Mouse (Mus musculus): ENCODE results near the gene Six2.
"Not testable (repeated sequence)": the region's sequence is repeated elsewhere in the genome, so short reads cannot be mapped to it uniquely, and the experiment has no call there.

Gene Six2

DNA sequence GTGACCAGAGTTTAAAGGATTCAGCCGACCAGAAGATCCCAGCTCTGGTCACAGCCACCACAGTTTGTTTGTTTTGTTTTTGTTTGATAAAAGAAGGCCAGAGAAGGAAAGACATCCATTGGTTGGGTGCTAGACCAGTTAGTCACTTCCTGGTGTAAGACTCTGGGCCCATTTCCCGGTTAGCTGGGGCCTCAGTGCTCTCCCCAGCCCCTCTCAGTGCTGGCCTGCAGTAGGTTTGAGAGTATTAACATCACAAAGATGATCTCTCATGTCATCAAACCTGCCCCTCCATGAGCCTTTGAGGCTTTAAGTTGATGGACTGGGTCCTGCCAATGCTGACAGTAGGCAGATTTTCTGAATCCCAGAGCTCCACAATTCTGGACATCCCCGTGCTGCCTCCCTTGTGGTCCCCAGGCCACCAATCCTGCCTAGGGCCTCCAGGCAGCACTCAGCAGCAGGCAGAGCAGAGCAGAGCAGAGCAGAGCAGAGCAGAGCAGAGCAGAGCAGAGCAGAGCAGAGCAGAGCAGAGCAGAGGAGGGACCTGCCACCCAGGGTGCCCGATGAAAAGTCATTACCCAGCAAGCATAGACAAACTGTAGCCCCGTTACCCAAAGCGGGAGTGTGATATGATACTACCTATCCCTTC, 2.4 kb upstream of the Six2 start:
- DNase-seq (ENCODE audit: low spot score in 2 of 2) = no peak

GRCm38 (mm10) chr17:85689807-85690319, 1.8 kb upstream of the Six2 start:
- no peak for DNase-seq (ENCODE audit: low spot score in 2 of 2)

GRCm38 (mm10) chr17:85688911-85689806, 1.1 kb upstream of the Six2 start:
- DNase-seq (ENCODE audit: low spot score in 2 of 2) = no peak

DNA sequence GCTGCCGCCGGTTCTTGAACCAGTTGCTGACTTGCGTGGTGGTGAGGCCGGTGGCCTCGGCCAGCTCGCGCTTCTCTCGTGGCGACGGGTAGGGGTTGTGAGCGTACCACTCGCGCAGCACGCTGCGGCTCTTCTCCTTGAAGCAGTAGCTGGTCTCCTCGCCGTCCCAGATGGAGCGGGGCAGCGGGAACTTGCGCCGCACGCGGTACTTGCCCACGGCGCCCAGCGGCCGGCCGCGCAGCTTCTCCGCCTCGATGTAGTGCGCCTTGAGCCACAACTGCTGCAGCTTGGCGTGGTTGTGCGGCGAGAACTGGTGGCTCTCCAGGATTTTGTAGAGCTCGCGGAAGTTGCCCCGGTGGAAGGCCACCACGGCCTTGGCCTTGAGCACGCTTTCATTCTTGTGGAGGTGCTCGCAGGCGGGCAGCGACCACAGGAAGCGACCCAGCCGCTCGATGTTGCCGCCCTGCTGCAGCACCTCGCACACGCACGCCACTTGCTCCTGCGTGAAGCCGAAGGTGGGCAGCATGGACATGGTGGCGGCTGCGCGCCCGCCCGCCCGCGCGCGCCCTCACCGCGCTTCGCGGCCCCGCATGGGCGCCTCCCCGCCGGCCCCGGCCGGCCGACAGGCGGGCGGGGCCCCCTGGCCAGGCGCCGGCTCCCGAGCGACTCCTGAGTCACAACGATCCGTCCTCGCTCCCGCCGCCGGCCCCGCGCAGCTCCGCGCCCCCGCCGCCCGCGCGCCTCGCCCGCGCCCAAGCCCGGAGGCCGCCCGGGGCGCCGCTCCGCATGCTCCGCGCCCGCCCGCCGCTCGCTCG, 446 bp downstream of the Six2 start:
- DNase-seq (ENCODE audit: low spot score in 2 of 2) = no peak

- no peak for DNase-seq (ENCODE audit: low spot score in 2 of 2)
Observed at GRCm38 (mm10) chr17:85686476-85687420, 1.3 kb downstream of the Six2 start.

- no peak for DNase-seq (ENCODE audit: low spot score in 2 of 2)
Observed at GRCm38 (mm10) chr17:85685689-85686281, 2.3 kb downstream of the Six2 start.

- no peak for DNase-seq (ENCODE audit: low spot score in 2 of 2)
Observed at GRCm38 (mm10) chr17:85684841-85685688, 3.0 kb downstream of the Six2 start.

DNA sequence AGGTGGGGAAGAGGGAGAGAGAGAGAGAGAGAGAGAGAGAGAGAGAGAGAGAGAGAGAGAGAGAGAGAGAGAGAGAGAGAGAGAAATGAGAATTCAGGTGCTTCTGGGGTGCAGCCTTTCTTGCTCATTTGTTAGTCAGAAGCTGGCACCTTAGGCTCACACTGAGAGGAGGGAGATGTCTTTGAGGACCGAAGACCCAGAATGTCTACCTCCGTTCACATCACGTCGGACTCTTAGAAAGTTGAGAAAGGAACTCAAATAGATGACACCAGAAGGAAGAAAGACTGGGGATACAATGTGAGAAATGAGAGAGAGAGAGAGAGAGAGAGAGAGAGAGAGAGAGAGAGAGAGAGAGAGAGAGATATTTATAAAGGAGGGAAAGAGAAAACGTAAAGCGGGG, 3.6 kb downstream of the Six2 start:
- DNase-seq (ENCODE audit: low spot score in 2 of 2) = not testable (repeated sequence)

DNA sequence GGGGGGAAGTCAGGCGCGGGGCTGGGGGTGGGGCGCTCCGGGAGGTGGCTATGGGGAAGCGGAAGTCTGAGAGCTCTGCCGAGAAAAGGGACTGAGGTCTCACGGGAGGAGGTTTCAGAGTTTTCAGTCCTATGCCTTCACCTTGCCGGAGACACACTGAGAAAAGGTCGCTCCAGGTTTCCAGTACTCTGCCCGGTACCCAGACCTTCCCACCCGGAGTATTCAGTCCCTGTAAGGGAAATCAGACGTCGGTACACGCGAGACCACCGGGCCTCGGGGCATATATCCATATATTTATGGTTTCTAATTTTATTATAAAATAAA, 4.1 kb downstream of the Six2 start:
- DNase-seq (ENCODE audit: low spot score in 2 of 2) = no peak

DNA sequence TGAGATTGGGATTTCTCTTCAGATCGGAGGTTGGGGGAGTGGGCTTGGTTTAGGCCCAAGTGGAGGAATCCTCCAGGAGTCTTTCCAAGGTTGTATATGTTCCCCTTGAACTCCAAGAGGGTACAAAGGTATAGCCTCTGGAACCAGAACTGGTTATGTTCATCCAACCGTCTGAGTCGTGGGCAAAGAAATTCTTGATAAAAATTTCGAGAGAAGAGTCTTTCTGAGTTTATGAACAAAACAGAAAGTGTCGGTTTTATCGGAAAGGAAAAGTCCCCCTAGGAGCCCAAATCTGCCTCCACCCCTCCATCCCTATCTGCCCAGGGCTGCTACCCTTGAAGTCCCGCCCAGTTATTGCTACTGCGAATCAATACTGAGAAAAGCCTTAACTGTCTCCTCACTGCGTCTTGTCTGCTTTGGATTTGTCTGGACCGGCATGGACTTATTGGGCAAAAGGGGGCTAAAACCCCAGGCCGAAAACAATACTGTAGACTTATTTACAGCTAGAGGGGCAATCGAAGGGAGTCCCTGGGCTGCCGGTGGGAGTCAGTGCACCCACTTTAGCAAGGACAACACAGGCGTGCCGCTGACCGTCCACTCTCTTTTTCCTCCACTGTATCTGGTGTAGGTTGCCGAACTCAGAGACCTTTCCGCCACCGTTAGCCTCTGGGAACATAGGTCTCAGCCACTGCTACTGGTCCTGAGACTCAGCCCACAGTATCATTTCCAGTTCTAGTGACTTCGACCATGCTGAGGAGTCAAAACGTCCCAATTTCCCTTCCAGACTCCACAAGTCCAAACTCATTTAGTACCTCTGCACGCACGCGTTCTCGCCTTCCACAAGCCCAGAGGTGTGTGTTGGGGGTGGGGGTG, 4.7 kb downstream of the Six2 start:
- no peak for DNase-seq (ENCODE audit: low spot score in 2 of 2)

GRCm38 (mm10) chr17:85682181-85682710, 5.8 kb downstream of the Six2 start:
- DNase-seq (ENCODE audit: low spot score in 2 of 2) = no peak

DNA sequence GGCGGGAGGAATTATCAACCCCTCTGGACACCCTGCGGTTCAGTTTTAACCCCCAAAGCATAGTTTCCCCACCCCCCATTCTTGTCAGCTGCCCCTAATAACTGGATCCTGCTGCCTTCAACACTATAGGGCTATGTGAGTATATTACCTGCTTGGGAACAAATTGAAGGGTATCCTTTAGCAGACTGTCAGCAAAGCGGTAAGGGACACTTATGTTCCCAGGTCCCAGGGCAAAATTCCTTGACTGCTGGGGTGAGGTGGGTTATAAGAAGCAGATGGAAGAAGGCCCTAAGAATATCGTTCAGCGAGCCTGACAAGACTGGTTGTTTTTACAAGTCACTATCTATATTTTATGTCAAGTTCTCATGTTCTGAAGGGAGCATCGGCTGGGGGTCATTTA, 6.3 kb downstream of the Six2 start:
- DNase-seq (ENCODE audit: low spot score in 2 of 2) = no peak

DNA sequence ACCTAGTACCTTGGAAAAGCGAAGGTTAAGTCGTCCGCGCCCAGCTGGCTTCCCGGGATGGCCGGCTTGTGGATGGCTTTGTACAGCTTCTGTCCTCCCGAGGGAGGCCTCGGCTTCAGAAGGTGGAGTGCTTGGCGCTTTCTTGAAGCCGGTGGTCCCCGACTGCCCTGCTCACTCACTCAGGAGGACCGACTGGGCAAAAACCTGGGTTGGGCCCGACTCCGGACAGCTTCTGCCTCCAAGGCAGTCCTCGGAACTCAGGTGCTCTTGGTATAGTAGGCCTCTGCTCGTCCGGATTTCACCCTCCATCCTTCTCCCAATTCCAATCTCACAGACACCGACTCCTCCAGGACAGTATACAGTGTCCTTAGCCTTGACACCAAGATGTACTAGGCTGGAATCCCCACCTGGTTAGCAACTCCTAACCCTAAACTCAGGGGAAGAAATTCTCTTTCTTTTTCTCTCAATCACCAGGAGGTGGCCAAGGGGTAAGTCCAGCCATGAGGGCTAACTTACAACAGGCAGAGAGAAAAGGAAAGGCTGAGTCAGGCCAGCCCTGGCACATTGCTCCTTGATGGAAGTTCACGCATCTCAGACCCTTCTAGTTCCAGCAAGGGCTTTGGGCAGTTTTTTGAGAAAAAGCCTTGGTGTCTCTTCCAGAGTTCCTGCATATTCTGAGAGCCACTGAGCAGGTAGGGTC, 7.1 kb downstream of the Six2 start:
- DNase-seq (ENCODE audit: low spot score in 2 of 2) = no peak

GRCm38 (mm10) chr17:85680116-85680850, 7.8 kb downstream of the Six2 start:
- no peak for DNase-seq (ENCODE audit: low spot score in 2 of 2)

DNA sequence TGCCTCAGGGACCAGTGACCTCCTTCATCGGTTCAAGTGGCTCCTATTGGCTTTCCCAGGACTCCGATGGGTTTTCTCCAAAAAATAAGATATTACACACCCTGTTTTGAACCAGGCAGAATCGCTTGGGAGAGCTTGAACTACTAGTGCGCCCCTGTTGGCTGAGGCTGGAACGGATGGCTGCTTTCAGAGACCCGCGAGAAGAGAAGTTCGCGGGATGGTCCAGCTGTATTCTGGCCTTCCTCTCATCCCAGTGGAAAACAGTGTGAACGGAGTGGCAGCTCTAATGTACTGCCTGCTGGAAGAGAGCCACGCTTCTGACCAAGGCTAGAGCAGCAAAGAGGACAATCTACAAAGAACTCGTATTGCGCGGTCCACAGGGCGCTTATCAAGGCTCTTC, 8.4 kb downstream of the Six2 start:
- no peak for DNase-seq (ENCODE audit: low spot score in 2 of 2)

DNA sequence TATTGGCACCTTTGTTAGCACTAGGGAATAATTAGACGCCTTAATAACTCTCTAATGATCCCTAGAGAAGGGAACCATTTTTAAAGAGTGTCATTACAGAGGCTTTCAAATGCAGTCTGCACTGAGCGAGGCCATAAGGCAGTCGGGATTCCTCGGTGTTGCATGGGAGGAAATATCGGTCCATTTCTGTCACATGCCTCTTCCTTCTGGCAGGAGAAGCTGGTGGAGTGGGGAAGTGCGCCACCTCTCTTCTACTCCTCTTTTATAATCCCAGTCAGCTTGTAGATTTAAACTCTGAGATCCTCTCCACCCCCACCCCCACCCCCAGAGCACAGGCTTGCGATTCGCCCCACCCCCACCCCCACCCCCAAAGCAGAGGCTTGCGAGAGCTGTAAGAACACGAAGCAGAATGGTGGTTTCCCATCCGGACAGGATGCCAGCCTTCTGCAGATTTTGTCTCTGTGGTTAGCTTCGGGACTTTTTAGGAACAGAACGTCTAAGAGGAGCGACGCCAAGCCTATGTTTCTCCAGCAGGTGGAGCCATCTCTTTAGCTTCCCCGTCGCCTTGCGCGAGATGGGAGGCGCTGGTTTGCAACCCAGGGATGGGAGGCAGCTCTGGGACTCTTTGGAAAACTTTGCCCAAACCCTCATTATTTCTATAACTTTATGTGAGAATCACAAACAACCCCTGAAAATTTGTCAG, 23.3 kb downstream of the Six2 start:
- peak in 1 of 2 experiments; percentile 46 for DNase-seq (ENCODE audit: low spot score in 2 of 2)

- DNase-seq (ENCODE audit: low spot score in 2 of 2) = no peak
Observed at GRCm38 (mm10) chr17:85664202-85664601, 23.9 kb downstream of the Six2 start.
